Comparison of ENCODE assay signal across 8 mouse cellular contexts in the genomic region with DNA sequence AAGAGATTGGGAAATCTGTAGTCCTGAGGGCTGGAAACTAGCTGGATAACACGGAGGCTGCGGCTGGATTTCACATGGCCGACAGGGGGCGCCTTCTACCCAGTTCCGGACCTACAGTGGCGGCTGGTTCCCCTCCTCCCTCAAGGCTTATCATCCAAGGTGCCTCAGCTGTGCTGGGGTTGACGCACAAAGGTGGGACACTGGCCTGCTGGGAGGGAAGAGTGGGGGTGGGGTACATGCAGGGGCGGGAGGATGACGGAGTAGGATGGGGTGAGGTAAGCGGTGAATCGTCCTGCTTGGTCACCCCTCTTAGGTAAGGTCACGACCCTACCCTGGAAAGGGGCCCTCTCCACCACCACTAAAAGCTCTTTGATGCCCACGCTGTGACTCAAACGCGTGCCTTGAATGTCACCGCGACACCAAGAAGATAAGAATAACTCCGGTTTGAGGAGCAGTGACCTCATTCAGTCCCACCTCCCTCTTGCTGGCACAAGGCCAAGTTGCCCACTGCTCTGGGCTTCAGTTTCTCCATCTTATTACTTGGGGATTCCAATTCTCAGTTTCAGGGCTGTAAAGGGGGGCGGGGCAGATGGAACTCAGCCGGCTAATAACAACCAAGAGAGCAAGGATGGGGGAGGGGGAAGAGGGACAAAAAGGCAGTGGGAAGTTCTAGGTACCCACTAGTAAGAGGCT. TPM values are rescaled to one million over a fixed set of nuclear protein-coding genes. Genes with fewer than 3 reads are reported as not detected.
DNase-seq lines count a peak whose midpoint lies in the region; ATAC-seq lines count a peak whose summit lies in the region.

No protein-coding gene starts in this region.

- 5% methylated on average over 20 of the region's 20 CpGs for WGBS in hindbrain, embryonic 15.5 days

- peaks cover 17% of the 10 kb centered on the region for H3K4me1 ChIP-seq in hindbrain, embryonic 15.5 days (replicated peaks)

- H3K9ac ChIP-seq in hindbrain, embryonic 15.5 days: no peak overlapping the region

- H3K4me2 ChIP-seq in hindbrain, embryonic 15.5 days: peak overlapping the region; percentile 36

- no peaks in the 10 kb centered on the region for H3K27me3 ChIP-seq in hindbrain, embryonic 15.5 days

- H3K27ac ChIP-seq in hindbrain, embryonic 15.5 days (replicated peaks): no peak overlapping the region

- no peak overlapping the region for H3K4me3 ChIP-seq in hindbrain, embryonic 15.5 days

- no peaks in the 10 kb centered on the region for H3K36me3 ChIP-seq in hindbrain, embryonic 15.5 days

- ATAC-seq in hindbrain, embryonic 15.5 days (ENCODE audit: low FRiP score, low read depth): peak; percentile 23; the same call in 1 of the 2 replicates

- peak; percentile 74 for DNase-seq in MN1 (ENCODE audit: low spot score)
- peak; percentile 34 for DNase-seq in cerebellum, adult 9-11 months
- peak; percentile 77 to 80 for DNase-seq in frontal cortex, postnatal 36 days (ENCODE audit: low spot score in 2 of 2)
- DNase-seq in left cerebral cortex, adult 11 months (ENCODE audit: low spot score): peak; percentile 55
- peak; percentile 92 for DNase-seq in lung, postnatal 36 days
- peak; percentile 81 for DNase-seq in retina, postnatal 1 day
- DNase-seq in urinary bladder, adult 18-20 months (ENCODE audit: low spot score in 2 of 2): peak; percentile 71 to 74

- H3K9me3 ChIP-seq in hindbrain, embryonic 15.5 days: no peaks in the 10 kb centered on the region

RNA-seq across cellular contexts. Expression of a gene that starts 15.9 kb away (rescaled TPM):
- polyA plus RNA-seq in hindbrain, embryonic 15.5 days (2015; fragmentation: Nextera tagmentation; extraction: Ambion mirVana): 0.49 and 0.50 TPM in 2 replicates

RNA-seq across cellular contexts. Expression of a gene that starts 34.8 kb away (rescaled TPM):
- 196 and 202 TPM in 2 replicates for polyA plus RNA-seq in hindbrain, embryonic 15.5 days (2015; fragmentation: Nextera tagmentation; extraction: Ambion mirVana)

RNA-seq across cellular contexts. Expression of a gene that starts 56.4 kb away (rescaled TPM):
- polyA plus RNA-seq in hindbrain, embryonic 15.5 days (2015; fragmentation: Nextera tagmentation; extraction: Ambion mirVana): 8.9 TPM in 2 replicates

Comparison
In these comparisons a context has a peak if more than half of its experiments do, and no peak if none do; other contexts are left out.
1. DNase-seq: peak in every context shown above with its lines; median percentile 92 in lung, postnatal 36 days; 81 in retina, postnatal 1 day; 78 in frontal cortex, postnatal 36 days; 74 in MN1; 72 in urinary bladder, adult 18-20 months; 55 in left cerebral cortex, adult 11 months; 34 in cerebellum, adult 9-11 months.